Mouse (Mus musculus) mouse trophoblast stem cell (cell line): ENCODE results near the gene Ldlrad3.

ENCODE experiments used
- in situ Hi-C, 2 experiments: fragments of 300-500 bp; cut with MseI, MboI; formaldehyde crosslinking; loops; 2 replicates in 1 of 2; 3 replicates in 1 of 2; pipeline ENCODE4 v1.15.1; 2025

Ldlrad3 gene

GRCm38 (mm10) chr2:102185951-102186561, at the start of gene Ldlrad3:
Gene Ldlrad3, minus strand, starts transcription at chr2:102186385.
- in situ Hi-C loops: no loop called here

- in situ Hi-C loops: no loop called here
Observed at GRCm38 (mm10) chr2:102231470-102231869, 45.3 kb upstream of the Ldlrad3 start.

- in situ Hi-C loops: no loop called here
Observed at GRCm38 (mm10) chr2:102229126-102229525, 42.9 kb upstream of the Ldlrad3 start.

- in situ Hi-C loops: no loop called here
Observed at GRCm38 (mm10) chr2:102228331-102228730, 42.1 kb upstream of the Ldlrad3 start.

- in situ Hi-C loops: no loop called here
Observed at GRCm38 (mm10) chr2:102227839-102228238, 41.7 kb upstream of the Ldlrad3 start.

- in situ Hi-C loops: no loop called here
Observed at GRCm38 (mm10) chr2:102226274-102226673, 40.1 kb upstream of the Ldlrad3 start.

GRCm38 (mm10) chr2:102223355-102224128, 37.4 kb upstream of the Ldlrad3 start:
- in situ Hi-C loops: no loop called here

- in situ Hi-C loops: no loop called here
Observed at GRCm38 (mm10) chr2:102222749-102223148, 36.6 kb upstream of the Ldlrad3 start.

GRCm38 (mm10) chr2:102216817-102217216, 30.6 kb upstream of the Ldlrad3 start:
- in situ Hi-C loops: no loop called here

- in situ Hi-C loops: no loop called here
Observed at GRCm38 (mm10) chr2:102212096-102212495, 25.9 kb upstream of the Ldlrad3 start.

- in situ Hi-C loops: no loop called here
Observed at GRCm38 (mm10) chr2:102205672-102206399, 19.7 kb upstream of the Ldlrad3 start.

GRCm38 (mm10) chr2:102203478-102203877, 17.3 kb upstream of the Ldlrad3 start:
- in situ Hi-C loops: no loop called here

- in situ Hi-C loops: no loop called here
Observed at GRCm38 (mm10) chr2:102202211-102202770, 16.1 kb upstream of the Ldlrad3 start.

GRCm38 (mm10) chr2:102201198-102201948, 15.2 kb upstream of the Ldlrad3 start:
- in situ Hi-C loops: no loop called here

GRCm38 (mm10) chr2:102197332-102197731, 11.1 kb upstream of the Ldlrad3 start:
- in situ Hi-C loops: no loop called here

- in situ Hi-C loops: no loop called here
Observed at GRCm38 (mm10) chr2:102196709-102197108, 10.5 kb upstream of the Ldlrad3 start.

- in situ Hi-C loops: no loop called here
Observed at GRCm38 (mm10) chr2:102195494-102195893, 9.3 kb upstream of the Ldlrad3 start.

- in situ Hi-C loops: no loop called here
Observed at GRCm38 (mm10) chr2:102194247-102194646, 8.1 kb upstream of the Ldlrad3 start.

- in situ Hi-C loops: no loop called here
Observed at GRCm38 (mm10) chr2:102192943-102193820, 7.0 kb upstream of the Ldlrad3 start.

GRCm38 (mm10) chr2:102191736-102192135, 5.6 kb upstream of the Ldlrad3 start:
- in situ Hi-C loops: no loop called here
